Mouse (Mus musculus) adipocyte (in vitro differentiated cells): Measurements from ENCODE around the gene Fabp2.
"Not testable (repeated sequence)": the region's sequence is repeated elsewhere in the genome, so short reads cannot be mapped to it uniquely, and the experiment has no call there.

Source experiments
- DNase-seq: peaks from one replicate; pipeline ENCODE4 v3.0.0-alpha.2; 2016; ENCODE audit warnings: low spot score

Fabp2 gene

GRCm38 (mm10) chr3:122920572-122921435 lies 25.9 kb downstream of the Fabp2 start:
- no peak for DNase-seq

GRCm38 (mm10) chr3:122921676-122922527 lies 27.0 kb downstream of the Fabp2 start:
- peak; percentile 55 for DNase-seq

DNA sequence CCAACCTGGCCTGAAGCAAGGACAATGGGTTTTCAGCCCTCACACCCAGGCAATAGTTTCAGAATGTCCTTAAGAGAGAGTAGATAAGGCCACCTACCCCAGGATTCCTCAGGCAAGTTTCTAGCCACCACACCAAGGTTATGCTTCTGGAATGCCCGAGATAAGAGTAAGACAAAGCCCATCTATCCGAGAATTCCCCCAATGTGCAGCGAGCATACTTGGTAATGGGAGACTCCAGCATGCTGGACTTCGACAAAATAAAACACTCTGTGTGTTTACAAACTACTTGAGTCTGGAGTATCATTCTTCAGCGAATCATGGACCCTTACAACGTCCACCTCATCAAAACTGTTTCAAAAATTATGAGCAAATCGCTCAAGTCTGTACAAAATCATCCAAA lies 28.3 kb downstream of the Fabp2 start:
- no peak for DNase-seq

GRCm38 (mm10) chr3:122924009-122924914 lies 29.4 kb downstream of the Fabp2 start, which contains the start of gene 1810037I17Rik:
1810037I17Rik (plus strand) TSS chr3:122924203.
- DNase-seq = peak; percentile 96

GRCm38 (mm10) chr3:122929723-122930122 lies 34.9 kb downstream of the Fabp2 start:
- no peak for DNase-seq

GRCm38 (mm10) chr3:122932466-122932865 lies 37.6 kb downstream of the Fabp2 start:
- no peak for DNase-seq

- DNase-seq = not testable (repeated sequence)
Observed at GRCm38 (mm10) chr3:122937176-122937575, 42.3 kb downstream of the Fabp2 start.

DNA sequence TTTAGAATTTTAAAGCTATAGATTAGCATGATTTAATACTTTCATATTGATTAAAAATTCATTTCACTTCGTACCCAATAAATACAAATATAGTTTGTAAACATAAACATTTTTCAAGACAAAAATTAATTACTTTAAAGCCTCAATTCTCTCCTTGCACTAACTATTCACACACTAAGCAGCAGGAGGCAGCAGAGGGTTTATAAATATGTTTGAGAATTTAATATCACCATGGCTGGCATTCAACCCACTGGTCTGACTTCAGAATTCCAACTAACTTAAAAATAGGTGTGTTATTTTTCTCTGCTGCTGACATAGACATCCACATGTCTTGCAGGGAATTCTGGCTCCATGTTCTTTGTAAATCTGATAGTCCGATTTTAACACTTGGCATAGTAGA lies 44.3 kb downstream of the Fabp2 start:
- peak; percentile 83 for DNase-seq

DNA sequence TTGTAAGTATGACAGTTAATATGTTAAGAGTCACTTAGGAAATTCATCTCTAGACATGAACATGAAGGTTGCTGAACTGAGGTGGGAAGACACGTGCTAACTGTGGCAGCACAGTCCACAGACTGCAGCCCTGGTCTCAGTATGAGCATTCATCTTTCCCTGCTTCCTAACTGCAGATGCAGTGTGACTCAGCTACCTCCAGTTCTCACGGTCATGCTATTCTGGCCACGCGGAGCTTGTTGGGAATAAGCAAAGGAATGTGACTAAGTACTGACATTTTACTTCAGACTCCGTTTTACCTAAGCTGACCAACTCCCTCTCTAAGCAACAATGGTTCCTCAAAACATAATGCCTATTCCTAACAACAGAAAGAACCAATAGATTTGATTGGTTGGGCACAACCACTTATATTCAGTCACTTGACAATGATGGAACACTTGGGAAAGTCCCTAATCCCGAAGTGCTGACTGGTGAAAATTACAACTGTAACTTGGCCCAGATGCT lies 48.6 kb downstream of the Fabp2 start:
- DNase-seq = peak; percentile 31
